Mouse (Mus musculus): ENCODE data around the gene Olfr527.

Gene Olfr527

GRCm38 (mm10) chr7:140333717-140334116 lies at the start of gene Olfr527:
Gene Olfr527, plus strand, starts transcription at chr7:140334017.
- no peak for DNase-seq (ENCODE audit: low read depth, low spot score)

DNA sequence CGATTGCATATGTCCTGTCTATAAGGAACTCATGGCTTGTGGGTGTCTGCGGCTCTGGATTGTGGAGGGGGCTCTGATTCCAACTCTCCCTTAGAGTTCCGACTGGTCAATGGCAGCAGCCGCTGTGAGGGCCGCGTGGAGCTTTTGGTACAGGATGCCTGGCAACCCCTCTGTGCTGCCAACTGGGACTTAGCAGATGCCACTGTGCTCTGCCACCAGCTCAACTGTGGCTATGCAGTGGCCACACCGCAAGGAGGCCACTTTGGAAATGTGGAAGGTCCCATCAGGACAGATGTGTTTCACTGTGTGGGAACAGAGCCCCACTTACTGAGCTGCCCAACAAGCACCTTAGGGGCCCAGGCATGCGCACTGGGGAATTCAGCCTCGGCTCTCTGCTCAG lies 38.1 kb upstream of the Olfr527 start:
- DNase-seq (ENCODE audit: low read depth, low spot score): no peak

GRCm38 (mm10) chr7:140296876-140297275 lies 36.9 kb upstream of the Olfr527 start:
- DNase-seq (ENCODE audit: low read depth, low spot score): no peak

- no peak for DNase-seq (ENCODE audit: low read depth, low spot score)
Measured at GRCm38 (mm10) chr7:140299416-140299815, 34.4 kb upstream of the Olfr527 start.

GRCm38 (mm10) chr7:140319861-140320385 lies 13.9 kb upstream of the Olfr527 start:
- no peak for DNase-seq (ENCODE audit: low read depth, low spot score)

DNA sequence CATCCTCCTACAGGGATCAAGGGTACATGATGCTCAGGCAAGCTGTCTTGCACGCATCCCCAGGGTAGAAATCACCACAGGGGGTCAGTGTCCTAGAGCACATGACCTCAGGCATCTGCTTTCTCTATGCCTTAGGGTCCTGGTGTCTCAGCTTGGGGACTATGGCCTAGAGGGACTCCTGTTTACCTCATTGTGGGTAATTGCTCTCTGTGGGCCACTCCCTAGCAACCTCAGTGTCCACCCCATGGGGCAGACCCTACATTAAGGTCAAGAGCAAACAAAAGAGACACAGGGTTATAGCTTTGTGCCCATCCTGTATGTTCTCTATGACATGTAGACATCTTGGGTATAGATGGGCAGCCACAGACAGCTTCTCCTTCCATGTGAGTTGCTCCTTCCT lies 13.3 kb upstream of the Olfr527 start, which contains the start of gene Olfr525:
Gene Olfr525 (plus strand): TSS at position 301 of the 400 bp plus-strand sequence.
- no peak for DNase-seq (ENCODE audit: low read depth, low spot score)

GRCm38 (mm10) chr7:140321135-140321534 lies 12.7 kb upstream of the Olfr527 start:
- DNase-seq (ENCODE audit: low read depth, low spot score): no peak

DNA sequence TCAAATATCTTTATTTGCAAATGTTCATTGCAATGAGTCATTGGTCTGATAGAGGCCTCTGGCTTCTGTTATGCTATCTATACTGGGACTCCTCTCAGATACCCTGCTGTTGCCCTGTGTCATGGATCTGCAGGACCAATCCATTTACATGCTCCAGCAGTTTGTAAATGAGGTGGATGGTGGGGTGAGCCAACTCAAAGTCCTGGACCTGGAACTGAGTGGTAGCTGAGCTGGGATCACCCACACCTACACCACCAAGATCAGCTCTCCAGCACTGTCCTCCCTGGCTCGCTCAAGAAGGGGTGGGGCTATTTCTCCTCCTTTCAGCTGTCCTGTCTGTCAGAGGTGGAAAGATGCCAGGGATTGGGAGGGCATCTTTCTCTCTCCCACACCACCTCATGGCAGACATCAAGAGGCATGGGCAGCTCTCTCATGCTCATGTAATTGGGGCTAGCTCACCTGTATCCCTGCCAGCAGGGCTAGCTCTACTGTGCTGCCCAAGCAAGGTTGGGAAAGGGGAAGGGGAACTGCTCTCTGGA lies 4.0 kb upstream of the Olfr527 start:
- DNase-seq (ENCODE audit: low read depth, low spot score): no peak

GRCm38 (mm10) chr7:140361571-140361970 lies 27.8 kb downstream of the Olfr527 start, which contains the start of gene Olfr60:
Gene Olfr60, minus strand, starts transcription at chr7:140361671.
- DNase-seq (ENCODE audit: low read depth, low spot score): no peak

DNA sequence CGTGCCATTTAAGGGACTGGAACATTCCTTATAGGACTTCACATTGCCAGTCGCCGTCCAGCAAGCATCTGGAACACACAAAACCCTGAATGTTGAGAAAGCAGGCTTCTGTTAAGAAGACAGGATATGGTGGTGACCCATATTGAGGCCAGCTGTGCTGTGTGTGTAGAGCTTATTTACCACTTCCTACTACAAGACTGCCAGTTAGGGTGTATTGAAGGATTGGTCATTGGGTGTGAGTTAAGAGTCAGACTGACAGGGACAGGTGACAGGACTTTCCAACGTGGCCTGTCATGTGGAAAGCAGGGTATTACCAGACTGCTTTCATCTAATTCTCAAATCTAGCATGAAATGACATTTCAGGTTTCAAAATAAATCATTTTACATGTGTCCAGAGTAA lies 40.5 kb downstream of the Olfr527 start:
- no peak for DNase-seq (ENCODE audit: low read depth, low spot score)

DNA sequence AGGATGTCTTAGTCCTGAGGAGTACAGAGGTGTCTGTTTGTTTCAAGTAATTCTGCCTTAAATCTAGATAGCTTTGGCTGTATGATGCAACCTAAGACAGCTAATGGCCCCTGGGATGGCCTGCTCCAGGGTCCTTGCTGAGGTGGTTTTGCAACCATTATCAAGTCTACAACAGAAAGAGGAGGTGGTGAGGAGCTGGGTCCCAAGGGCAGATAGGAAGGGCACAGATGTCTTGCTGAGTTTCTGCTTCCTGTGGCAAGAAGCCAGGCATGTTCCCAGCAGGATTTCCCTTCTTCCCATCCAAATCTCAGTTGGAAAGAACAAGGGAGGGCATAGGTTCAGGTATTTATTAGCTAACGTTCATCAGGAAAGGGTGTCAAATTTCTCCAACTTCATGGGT lies 42.4 kb downstream of the Olfr527 start, which contains the start of gene Olfr530:
Gene Olfr530 (minus strand): TSS at position 101 of the 400 bp plus-strand sequence.
- no peak for DNase-seq (ENCODE audit: low read depth, low spot score)

- DNase-seq (ENCODE audit: low read depth, low spot score): no peak
Measured at GRCm38 (mm10) chr7:140376911-140377310, 43.1 kb downstream of the Olfr527 start.
